Mouse (Mus musculus): ENCODE measurements at regions not wholly inside any gene's neighbourhood (a gene's known extent, or its start where the extent isn't known, plus 50 kb on each side); places are given as distances from the start of the nearest gene placed in this dataset.

DNA sequence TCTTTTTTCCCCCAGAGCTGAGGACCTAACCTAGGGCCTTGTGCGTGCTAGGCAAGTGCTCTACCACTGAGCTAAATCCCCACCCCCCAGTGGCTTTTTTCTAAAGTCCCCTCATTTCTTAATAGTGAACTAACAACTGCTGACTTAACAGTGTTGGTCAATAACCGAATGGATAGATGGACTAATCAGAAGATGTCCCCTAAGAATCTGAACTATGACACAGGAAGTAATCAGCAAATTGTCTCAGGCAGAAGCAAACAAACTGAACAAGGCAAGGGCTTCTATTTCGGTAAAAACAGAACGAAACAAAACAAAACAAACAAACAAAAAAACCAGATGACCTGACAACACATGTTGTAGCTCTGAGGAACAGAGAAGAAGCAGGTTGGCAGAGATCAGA lies 62.2 kb upstream of the Fam3c start:
- TF ChIP-seq CTCF (IDR thresholded peaks at IDR 0.05; ENCODE audit: low read depth) (no peak), EP300 (IDR thresholded peaks at IDR 0.05; ENCODE audit: low read depth) (no peak)
